8 mouse cellular contexts compared by ENCODE assay signal in the genomic region with DNA sequence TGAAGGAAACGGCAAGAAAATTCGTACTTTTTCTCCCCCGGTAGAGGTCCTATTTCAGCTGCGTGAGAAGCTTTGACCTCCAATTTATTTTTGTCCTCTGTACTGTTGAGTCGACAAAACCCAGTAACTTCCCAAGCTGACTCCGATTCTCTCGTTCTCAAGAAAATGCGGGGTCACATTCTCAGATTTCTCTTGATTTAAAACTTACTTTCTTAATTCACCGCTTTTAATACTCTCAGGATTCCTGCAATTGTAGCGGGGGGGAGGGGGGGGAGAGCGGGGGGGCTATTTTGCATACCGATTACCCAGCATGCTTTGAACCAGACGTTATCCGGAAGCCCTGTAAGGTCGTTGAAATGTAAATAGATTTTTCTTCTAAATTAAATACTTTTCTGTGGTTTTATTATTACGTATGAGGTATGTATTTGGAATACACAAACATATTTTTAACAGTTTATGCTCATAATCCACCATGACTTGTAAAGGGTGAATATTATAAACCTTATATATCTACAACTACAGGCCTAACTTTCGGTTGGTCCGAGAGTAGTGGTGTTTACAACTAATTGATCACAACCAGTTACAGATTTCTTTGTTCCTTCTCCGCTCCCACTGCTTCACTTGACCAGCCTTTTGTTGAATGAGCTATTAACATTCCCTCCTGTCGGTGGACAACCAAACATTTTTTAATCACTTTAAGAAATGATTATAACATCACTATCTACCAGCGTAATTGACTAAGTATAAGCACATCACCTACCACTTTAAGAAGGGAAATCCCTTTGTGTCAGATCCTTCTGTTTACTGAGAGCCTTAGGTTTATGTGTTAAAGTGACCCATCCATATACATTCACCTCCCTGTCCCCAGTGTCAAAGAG. TPM values are rescaled to one million over a fixed set of nuclear protein-coding genes. Genes with fewer than 3 reads are reported as not detected.
DNase-seq lines count a peak whose midpoint lies in the region; ATAC-seq and TF ChIP-seq lines count a peak whose summit lies in the region.

No protein-coding gene starts in this region.

- no peaks in the 10 kb centered on the region for H3K9me3 ChIP-seq in intestine, postnatal 0 days (ENCODE audit: control insufficient read depth)
- H3K9me3 ChIP-seq in liver, embryonic 15.5 days (replicated peaks), result no peaks in the 10 kb centered on the region
- no peaks in the 10 kb centered on the region for H3K9me3 ChIP-seq in neural tube, embryonic 11.5 days (ENCODE audit: control insufficient read depth, low read length)

- H3K4me1 ChIP-seq in intestine, postnatal 0 days (replicated peaks; ENCODE audit: control insufficient read depth, insufficient read depth, low read length), result no peaks in the 10 kb centered on the region
- peaks cover 34% of the 10 kb centered on the region for H3K4me1 ChIP-seq in liver, embryonic 15.5 days (replicated peaks)
- H3K4me1 ChIP-seq in neural tube, embryonic 11.5 days (ENCODE audit: control insufficient read depth, insufficient read depth, low read length), result no peaks in the 10 kb centered on the region

- peak; percentile 36; the same call in 1 of the 2 replicates for TF ChIP-seq CTCF in intestine, postnatal 0 days (IDR thresholded peaks at IDR 0.05; ENCODE audit: low read depth)

- peak; percentile 17 to 43 for DNase-seq in urinary bladder, postnatal 4 days (ENCODE audit: low spot score in 2 of 2)
- no peak for DNase-seq in urinary bladder, postnatal 14 days (ENCODE audit: low spot score)
- DNase-seq in cerebellum, adult 9-10 months, result peak; percentile 92
- peak; percentile 77 for DNase-seq in forelimb bud, embryonic 11.5 days (ENCODE audit: low read depth, low spot score)
- peak; percentile 59 for DNase-seq in neural tube, embryonic 11.5 days (ENCODE audit: low spot score)
- no peak for DNase-seq in frontal cortex, postnatal 25 days (ENCODE audit: low spot score in 2 of 2)

- peak overlapping the region; percentile 67 for H3K27ac ChIP-seq in intestine, postnatal 0 days (ENCODE audit: low read depth, low read length)
- H3K27ac ChIP-seq in liver, embryonic 15.5 days (replicated peaks), result peak overlapping the region; percentile 80
- H3K27ac ChIP-seq in neural tube, embryonic 11.5 days (ENCODE audit: low read depth, low read length), result no peak overlapping the region; the same call in 1 of the 2 replicates

- H3K4me3 ChIP-seq in intestine, postnatal 0 days (ENCODE audit: low read depth, low read length), result peak overlapping the region; percentile 52
- peak overlapping the region; percentile 66 for H3K4me3 ChIP-seq in liver, embryonic 15.5 days (replicated peaks)
- peak overlapping the region; percentile 31 for H3K4me3 ChIP-seq in neural tube, embryonic 11.5 days (ENCODE audit: low read depth, low read length)

- no peaks in the 10 kb centered on the region for H3K36me3 ChIP-seq in intestine, postnatal 0 days (ENCODE audit: control insufficient read depth, insufficient read depth)
- H3K36me3 ChIP-seq in liver, embryonic 15.5 days (replicated peaks), result no peaks in the 10 kb centered on the region
- H3K36me3 ChIP-seq in neural tube, embryonic 11.5 days (ENCODE audit: control insufficient read depth, insufficient read depth, low read length), result no peaks in the 10 kb centered on the region

- peak overlapping the region; percentile 51 for H3K9ac ChIP-seq in intestine, postnatal 0 days (ENCODE audit: low read depth, low read length)
- H3K9ac ChIP-seq in liver, embryonic 15.5 days, result peak overlapping the region; percentile 52
- peak overlapping the region; percentile 46 for H3K9ac ChIP-seq in neural tube, embryonic 11.5 days (ENCODE audit: low read length)

- peak; percentile 55 for ATAC-seq in intestine, postnatal 0 days
- ATAC-seq in liver, embryonic 15.5 days (ENCODE audit: insufficient read depth), result peak; percentile 47; the same call in 1 of the 2 replicates
- ATAC-seq in neural tube, embryonic 11.5 days (ENCODE audit: insufficient read depth, low FRiP score, low TSS enrichment), result peak; percentile 43; the same call in 1 of the 2 replicates

- under 1% methylated on average over 21 of the region's 21 CpGs for whole genome bisulfite sequencing in intestine, postnatal 0 days
- WGBS in liver, embryonic 15.5 days (ENCODE audit: insufficient replicate concordance), result under 1% methylated on average over 21 of the region's 21 CpGs
- WGBS in neural tube, embryonic 11.5 days, result under 1% methylated on average over 21 of the region's 21 CpGs

- H3K27me3 ChIP-seq in intestine, postnatal 0 days (replicated peaks; ENCODE audit: control insufficient read depth, insufficient read depth, low read length), result no peaks in the 10 kb centered on the region
- H3K27me3 ChIP-seq in liver, embryonic 15.5 days, result no peaks in the 10 kb centered on the region
- no peaks in the 10 kb centered on the region for H3K27me3 ChIP-seq in neural tube, embryonic 11.5 days (ENCODE audit: control insufficient read depth, insufficient read depth, low read length)

- H3K4me2 ChIP-seq in intestine, postnatal 0 days (replicated peaks; ENCODE audit: low read depth), result peak overlapping the region; percentile 51
- H3K4me2 ChIP-seq in liver, embryonic 15.5 days, result peak overlapping the region; percentile 64
- H3K4me2 ChIP-seq in neural tube, embryonic 11.5 days (ENCODE audit: low read depth), result peak overlapping the region; percentile 19

RNA-seq across cellular contexts. Expression of a gene that starts 31.9 kb away (rescaled TPM):
- polyA plus RNA-seq in intestine, postnatal 0 days (2015; fragmentation: Nextera tagmentation; extraction: Ambion mirVana), result 95.9 and 97.3 TPM in 2 replicates
- 115 and 123 TPM in 2 replicates for polyA plus RNA-seq in liver, embryonic 15.5 days (2015; fragmentation: Nextera tagmentation; extraction: Ambion mirVana)
- 273 and 304 TPM in 2 replicates for polyA plus RNA-seq in neural tube, embryonic 11.5 days (2014; fragmentation: Nextera tagmentation; extraction: Ambion mirVana)

RNA-seq across cellular contexts. Expression of a gene that starts 49.3 kb away (rescaled TPM):
- 0.61 and 0.69 TPM in 2 replicates for polyA plus RNA-seq in intestine, postnatal 0 days (2015; fragmentation: Nextera tagmentation; extraction: Ambion mirVana)
- polyA plus RNA-seq in liver, embryonic 15.5 days (2015; fragmentation: Nextera tagmentation; extraction: Ambion mirVana), result 0.39 and 0.41 TPM in 2 replicates
- polyA plus RNA-seq in neural tube, embryonic 11.5 days (2014; fragmentation: Nextera tagmentation; extraction: Ambion mirVana), result 5.9 and 6.9 TPM in 2 replicates

RNA-seq across cellular contexts. Expression of a gene that starts 54.1 kb away (rescaled TPM):
- 2.8 and 3.8 TPM in 2 replicates for polyA plus RNA-seq in intestine, postnatal 0 days (2015; fragmentation: Nextera tagmentation; extraction: Ambion mirVana)
- 1.6 and 2.5 TPM in 2 replicates for polyA plus RNA-seq in liver, embryonic 15.5 days (2015; fragmentation: Nextera tagmentation; extraction: Ambion mirVana)
- polyA plus RNA-seq in neural tube, embryonic 11.5 days (2014; fragmentation: Nextera tagmentation; extraction: Ambion mirVana), result 9.9 TPM in 2 replicates

Comparison
In these comparisons a context has a peak if more than half of its experiments do, and no peak if none do; other contexts are left out.
1. DNase-seq: peak in urinary bladder, postnatal 4 days (2 of 2), cerebellum, adult 9-10 months (single experiment), forelimb bud, embryonic 11.5 days (single experiment) and neural tube, embryonic 11.5 days (single experiment); none in urinary bladder, postnatal 14 days (single experiment) and frontal cortex, postnatal 25 days (0 of 2).
2. Peak in every context shown above with its lines, with median percentiles within 50 percentile points of each other: ATAC-seq, H3K4me2 ChIP-seq, H3K4me3 ChIP-seq and H3K9ac ChIP-seq.